Mouse (Mus musculus) 416B (cell line): ENCODE measurements around the gene Adgrl3.

Experiments used
- DNase-seq: peaks from one replicate; pipeline ENCODE4 v3.0.0; 2011; ENCODE audit warnings: low read depth

Adgrl3 gene

GRCm38 (mm10) chr5:81076377-81076776, 56.4 kb downstream of the Adgrl3 start:
- DNase-seq: peak; percentile 80

DNA sequence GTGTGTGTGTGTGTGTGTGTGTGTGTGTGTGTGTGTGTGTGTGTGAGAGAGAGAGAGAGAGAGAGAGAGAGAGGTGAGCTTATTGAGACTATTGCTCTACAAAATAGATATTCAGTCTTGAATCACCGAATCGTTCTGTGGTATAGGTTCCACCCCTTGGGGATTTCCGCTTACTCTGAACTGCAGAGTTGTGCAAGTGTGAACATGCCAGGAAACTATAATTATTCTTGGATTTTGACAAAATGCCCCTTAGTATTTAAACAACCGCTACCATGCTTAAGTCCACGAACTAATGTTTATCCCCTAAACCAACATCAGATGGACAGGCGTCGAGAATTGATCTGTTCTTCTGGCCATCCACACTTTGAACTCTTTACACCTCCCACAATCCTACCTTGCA, 57.1 kb downstream of the Adgrl3 start:
- no peak for DNase-seq

GRCm38 (mm10) chr5:81077990-81078389, 58.1 kb downstream of the Adgrl3 start:
- peak; percentile 18 for DNase-seq

DNA sequence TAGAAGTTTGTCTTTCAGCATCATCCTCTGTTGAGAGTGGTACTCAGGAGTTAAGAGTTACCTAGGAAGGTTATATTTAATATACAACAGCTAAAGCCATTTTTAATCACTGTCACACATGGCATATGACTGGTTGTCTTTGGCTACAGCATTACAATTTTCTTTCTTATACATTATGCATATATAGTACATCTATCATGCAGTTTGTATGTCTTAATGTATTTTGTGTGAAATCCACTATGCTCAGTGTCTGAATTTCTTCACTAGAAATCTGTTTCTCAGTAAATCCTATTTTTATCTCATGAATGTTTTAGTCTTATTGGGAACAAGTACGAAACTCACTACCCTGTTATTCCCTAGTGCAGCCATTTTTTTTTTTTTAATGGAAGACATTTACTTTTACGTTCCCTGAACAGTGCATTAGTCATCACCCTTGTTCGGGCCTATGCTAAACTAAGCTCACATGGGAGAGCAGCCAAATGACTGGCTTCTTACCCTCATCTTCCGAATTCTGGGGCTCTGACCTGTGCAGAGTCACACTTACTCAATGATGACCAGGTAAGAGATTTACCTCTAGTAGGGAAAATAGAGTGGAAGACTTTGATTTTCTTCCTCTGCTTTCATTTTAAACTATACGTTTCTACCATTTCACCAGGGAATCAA, 63.9 kb downstream of the Adgrl3 start:
- DNase-seq: no peak

DNA sequence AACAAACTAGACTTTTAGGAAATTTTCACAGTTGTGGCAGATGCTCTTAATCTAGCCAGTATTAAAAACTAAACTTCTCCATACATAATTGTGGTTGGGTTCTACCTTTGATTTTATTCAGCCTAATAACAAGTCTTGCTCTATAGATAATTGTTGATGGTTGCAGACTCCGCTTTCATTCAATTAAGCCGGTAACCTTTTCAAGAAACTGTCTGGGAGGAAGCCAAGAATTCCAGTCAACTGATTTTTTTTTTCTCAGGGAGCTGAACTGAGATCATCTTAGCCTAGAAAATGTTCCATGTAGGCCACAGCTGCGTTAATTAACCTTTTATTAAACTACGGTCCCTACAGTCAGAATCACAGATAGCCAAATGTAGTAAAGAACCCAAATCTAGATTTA, 65.2 kb downstream of the Adgrl3 start:
- no peak for DNase-seq

GRCm38 (mm10) chr5:81088667-81089066, 68.7 kb downstream of the Adgrl3 start:
- no peak for DNase-seq

DNA sequence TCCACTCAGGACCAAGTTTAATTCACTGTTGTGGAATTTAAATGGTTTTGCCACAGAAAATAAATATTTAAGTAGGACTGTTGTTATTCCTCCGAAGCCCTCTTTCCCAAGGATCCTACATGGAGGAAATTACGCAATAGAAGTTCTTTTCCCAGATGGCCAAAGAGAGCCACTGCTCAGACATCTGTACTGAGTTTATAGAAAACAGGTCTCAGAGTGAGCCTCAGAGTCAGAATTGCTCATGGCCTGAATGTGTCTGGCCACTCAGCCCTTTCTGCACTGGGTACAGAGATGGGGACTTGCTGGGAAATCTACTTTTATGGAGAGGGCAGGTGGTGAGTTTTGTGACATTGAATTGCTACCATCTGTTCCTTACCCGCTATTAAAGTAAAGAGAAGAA, 74.7 kb downstream of the Adgrl3 start:
- no peak for DNase-seq

GRCm38 (mm10) chr5:81097131-81097530, 77.2 kb downstream of the Adgrl3 start:
- no peak for DNase-seq

- DNase-seq: peak; percentile 97
Observed at GRCm38 (mm10) chr5:81107431-81107830, 87.5 kb downstream of the Adgrl3 start.

DNA sequence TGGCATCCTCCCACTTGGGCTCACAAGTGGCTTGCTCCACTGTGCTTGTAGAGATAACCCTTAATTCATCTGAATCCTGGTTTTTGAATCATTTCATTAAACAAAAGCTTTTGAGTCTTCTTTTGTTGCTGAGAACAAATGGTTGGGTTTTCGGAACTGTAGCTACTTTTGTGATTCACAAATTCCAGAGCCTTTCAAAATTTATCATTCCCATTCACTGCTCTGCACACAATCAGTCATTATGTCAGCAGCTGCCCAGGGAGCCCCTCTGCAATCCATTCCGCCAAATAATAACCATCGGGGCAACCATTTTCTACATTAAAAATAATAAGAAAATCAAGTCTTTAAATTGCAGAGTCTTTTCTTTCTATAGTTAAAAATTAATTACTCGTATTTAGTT, 104.5 kb downstream of the Adgrl3 start:
- DNase-seq: no peak

DNA sequence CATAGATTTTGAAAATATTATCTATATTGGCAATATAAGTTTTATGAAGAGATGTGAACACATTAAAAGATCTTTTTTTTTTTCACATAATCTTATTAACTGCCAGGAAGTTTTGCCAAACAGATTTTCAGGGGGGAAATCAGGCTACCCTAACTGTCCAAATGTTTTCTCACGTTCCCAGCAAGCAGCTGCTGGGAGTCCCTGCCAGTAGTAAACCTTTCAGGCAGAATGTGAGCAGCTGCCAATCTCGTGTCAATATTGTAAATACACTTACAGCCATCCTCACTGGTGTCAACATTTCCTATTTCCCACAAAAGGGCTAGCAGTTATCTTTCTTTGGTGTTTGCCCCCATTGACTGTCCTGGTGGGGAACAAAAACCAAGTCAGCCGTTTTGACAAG, 107.7 kb downstream of the Adgrl3 start:
- DNase-seq: no peak

- no peak for DNase-seq
Observed at GRCm38 (mm10) chr5:81136394-81136793, 116.5 kb downstream of the Adgrl3 start.

DNA sequence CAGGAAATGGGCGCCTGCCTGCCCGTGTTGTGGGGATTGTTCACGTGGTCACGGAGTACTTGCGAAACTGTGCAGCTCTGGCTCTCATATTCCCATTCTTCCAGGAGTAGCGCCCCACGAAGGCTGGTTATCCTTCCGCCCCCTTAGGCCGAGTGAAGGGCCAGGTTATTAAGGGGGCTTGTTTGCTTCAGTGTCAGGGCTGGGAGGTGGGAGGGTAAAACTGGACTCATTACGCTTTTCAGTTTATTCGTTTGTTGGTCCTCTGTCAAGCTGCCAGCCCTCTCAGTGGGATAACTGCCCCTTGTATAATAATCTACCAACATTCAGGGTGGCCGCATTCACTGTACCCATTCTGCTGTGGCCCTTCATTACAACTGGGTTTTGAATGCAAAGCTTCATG, 135.9 kb downstream of the Adgrl3 start:
- DNase-seq: peak; percentile 14

DNA sequence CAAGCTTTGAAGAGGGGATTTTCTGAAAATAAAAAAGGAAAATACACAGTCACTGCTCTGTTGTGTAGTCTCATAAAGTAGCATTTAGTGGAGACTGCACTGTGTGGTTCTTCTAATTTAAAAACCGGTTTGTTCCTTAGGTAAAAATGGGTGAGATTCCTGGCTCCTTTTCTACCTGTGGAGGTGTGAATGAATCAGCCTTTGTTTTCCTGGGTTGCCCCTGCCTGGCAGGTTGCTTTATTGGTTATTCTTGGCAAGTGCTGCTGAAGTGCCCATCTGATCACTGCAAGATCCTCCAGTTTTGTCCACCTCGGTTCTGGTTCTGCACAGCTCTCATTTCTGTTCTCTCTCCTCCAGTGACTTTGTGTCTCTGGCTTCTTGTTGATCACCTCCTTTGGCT, 136.3 kb downstream of the Adgrl3 start:
- DNase-seq: no peak

- no peak for DNase-seq
Observed at GRCm38 (mm10) chr5:81156796-81157195, 136.9 kb downstream of the Adgrl3 start.

GRCm38 (mm10) chr5:81159013-81159412, 139.1 kb downstream of the Adgrl3 start:
- DNase-seq: no peak

DNA sequence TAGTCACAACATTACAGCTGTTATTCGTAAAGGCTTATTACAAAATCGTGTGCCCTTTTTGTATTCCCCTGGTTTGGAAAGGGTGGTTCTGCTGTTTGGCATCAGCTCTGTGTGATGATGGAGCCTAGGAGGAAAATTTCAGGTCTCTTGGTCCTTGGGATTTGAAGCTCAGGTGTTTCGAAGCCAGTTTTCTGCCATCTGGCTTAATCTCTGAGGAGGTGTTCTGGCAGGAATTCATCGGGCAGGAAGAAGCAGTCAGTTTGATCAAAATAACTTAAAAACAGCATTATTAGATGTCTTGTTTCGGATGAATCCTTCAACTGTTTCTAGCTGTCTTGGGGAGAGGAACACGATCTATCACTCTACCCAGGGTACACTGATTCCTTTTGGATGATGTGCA, 140.5 kb downstream of the Adgrl3 start:
- DNase-seq: no peak

DNA sequence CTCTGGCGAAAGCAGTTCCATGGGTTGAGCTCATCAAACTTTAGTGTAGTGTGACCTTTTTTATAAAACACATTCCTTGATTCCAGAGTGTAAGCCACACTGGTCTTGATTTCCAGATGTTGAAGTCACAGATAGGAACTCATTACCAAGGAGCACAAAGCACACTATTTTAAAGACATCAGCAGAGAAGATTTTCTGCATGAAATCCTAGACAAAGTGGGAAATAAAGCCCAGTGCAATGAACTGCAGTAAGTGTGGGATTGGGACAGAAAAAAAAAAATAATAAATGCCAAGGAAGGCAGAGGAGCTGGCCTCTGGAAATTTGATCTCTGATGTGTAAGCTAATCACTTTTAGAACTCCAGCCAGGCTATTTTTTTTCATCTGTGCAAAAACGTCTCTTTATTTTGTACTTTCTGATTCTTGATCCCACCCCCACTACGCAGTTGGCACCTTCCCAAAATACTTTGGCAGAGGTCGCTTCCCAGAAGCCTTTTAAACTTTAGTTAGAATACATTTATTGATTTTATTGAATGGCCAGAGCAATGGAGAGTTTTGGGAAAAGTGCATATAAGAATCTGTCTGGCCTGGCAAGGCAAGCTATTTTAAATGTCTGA, 169.0 kb downstream of the Adgrl3 start:
- DNase-seq: no peak

DNA sequence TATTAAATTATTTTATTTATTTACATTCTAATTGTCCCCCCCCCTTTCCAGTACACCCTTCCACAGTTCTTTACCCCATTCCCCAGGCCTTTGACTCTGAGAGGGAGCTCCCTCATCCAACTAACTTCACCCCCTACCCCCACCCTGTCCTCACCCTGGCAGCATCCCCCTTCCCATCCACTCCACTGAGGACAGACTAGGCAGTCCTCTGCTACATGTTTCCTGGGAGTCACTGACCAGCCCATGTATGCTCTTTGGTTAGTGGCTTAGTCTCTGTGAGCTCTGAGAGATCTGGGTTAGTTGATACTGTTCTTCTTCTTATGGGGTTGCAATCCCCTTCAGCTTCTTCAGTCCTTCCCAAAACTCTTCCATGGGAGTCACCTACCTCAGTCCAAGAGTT, 180.4 kb downstream of the Adgrl3 start:
- DNase-seq: no peak

DNA sequence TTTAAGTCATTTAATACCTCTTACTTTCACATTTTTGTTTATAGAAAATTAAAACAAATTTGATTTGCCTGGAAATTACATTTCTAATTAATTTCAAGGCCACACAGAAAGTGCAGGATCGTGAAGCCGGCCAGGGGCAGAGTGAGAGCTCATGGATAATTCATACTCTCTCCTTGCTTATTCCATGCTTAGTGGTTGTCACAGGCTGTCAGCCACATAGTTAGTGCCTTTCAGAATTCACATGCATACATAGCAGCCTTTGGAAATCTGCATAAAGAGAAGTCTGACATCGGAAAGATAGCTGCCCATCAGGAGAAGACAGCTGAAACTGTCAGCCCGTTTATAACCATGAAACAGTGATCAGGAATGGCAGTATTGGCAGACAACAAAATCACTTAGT, 181.9 kb downstream of the Adgrl3 start:
- DNase-seq: no peak

- no peak for DNase-seq
Observed at GRCm38 (mm10) chr5:81218500-81219057, 198.6 kb downstream of the Adgrl3 start.

DNA sequence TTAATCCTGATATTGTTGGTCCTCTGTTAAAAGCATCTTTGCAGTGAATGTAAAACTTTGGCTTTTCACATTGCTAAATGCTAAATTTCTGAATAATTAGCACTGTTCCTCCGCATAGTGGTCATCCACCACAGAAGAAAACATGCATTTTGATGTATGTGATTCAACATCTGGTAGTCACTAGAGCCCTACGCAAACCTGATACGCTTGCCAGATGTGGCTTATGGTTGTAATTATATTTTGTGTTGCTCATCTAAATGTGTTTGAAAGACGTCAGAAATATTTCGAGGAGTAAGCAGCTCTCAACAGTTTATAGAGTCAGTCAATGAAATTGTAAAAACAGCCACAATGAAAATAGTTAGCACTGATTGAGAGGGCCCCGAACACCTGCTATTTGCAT, 204.5 kb downstream of the Adgrl3 start:
- DNase-seq: no peak

- peak; percentile 45 for DNase-seq
Observed at GRCm38 (mm10) chr5:81225486-81225885, 205.5 kb downstream of the Adgrl3 start.

DNA sequence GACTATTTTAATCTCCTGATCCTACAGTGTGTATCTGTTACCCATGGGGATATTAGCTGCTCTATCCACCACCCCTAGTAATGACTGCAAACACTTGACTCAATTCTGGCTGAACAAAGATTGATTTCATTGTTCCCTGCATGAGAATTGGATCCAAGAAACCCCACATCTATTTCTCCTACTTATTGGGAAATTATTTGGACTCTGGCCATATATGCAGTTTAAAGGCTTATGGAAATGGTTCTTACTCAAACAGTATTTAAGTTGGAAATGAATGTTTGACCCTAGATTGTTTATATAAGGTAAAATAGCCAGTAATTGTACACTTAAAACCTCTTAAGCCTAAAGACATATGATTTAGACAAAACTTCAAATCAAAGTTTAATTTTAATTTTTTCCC, 207.3 kb downstream of the Adgrl3 start:
- DNase-seq: no peak
